Mouse (Mus musculus) hindbrain, postnatal 0 days (tissue): Measurements from ENCODE around the gene Ndufaf2. TPM values are rescaled to one million over a fixed set of nuclear protein-coding genes. Genes with fewer than 3 reads are reported as not detected.

Experiments
- ATAC-seq: fragments of 200-750 bp; cut with Nextera tagmentation; 2 replicates; pipeline ENCODE4 v1.8.0; 2017; ENCODE audit warnings: mild to moderate bottlenecking, moderate TSS enrichment, moderate library complexity
- DNase-seq: peaks from one replicate; pipeline ENCODE4 v3.0.0-alpha.2; 2015; ENCODE audit warnings: low spot score
- H3K27ac ChIP-seq: fragments of 300-500 bp; sonication (generic); 2 replicates; pipeline ENCODE4 v1.5.1; 2014; ENCODE audit warnings: mild to moderate bottlenecking
- H3K27me3 ChIP-seq: fragments of 300-500 bp; sonication (generic); 2 replicates; pipeline ENCODE4 v1.6.1; 2014; ENCODE audit warnings: low read length, mixed read lengths; ENCODE audit not compliant: insufficient read depth
- H3K36me3 ChIP-seq: fragments of 300-500 bp; sonication (generic); 2 replicates; pipeline ENCODE4 v1.6.1; 2014; ENCODE audit warnings: low read length, mixed read lengths; ENCODE audit not compliant: insufficient read depth
- H3K4me1 ChIP-seq: fragments of 300-500 bp; sonication (generic); 2 replicates; pipeline ENCODE4 v1.6.1; 2014; ENCODE audit warnings: antibody characterized with exemption, low read length, mixed read lengths; ENCODE audit not compliant: insufficient read depth
- H3K4me2 ChIP-seq: fragments of 300-500 bp; sonication (generic); 2 replicates; pipeline ENCODE4 v1.6.1; 2014; ENCODE audit warnings: low read depth, mild to moderate bottlenecking, low read length, moderate library complexity, mixed read lengths
- H3K4me3 ChIP-seq: fragments of 300-500 bp; sonication (generic); 2 replicates; pipeline ENCODE4 v1.5.1; 2014; ENCODE audit warnings: low read length
- H3K9ac ChIP-seq: fragments of 300-500 bp; sonication (generic); replicated peaks from 2 replicates; pipeline ENCODE4 v1.6.1; 2014; ENCODE audit warnings: mild to moderate bottlenecking, low read length, moderate library complexity, mixed read lengths
- H3K9me3 ChIP-seq: fragments of 300-500 bp; sonication (generic); 2 replicates; pipeline ENCODE4 v1.6.1; 2016; ENCODE audit warnings: low read length, mixed read lengths
- CTCF ChIP-seq: IDR thresholded peaks from 2 replicates; pipeline ENCODE4 v1.5.1; 2016; ENCODE audit warnings: antibody characterized with exemption, control low read depth, low read depth
- WGBS: fragments of 180-500 bp; shearing (Covaris S2); extraction: QIAGEN DNeasy Blood & Tissue Kit; methylation state at CpG from one replicate; pipeline ENCODE4 v1.1.7; 2014; 5-methylcytosine and 5-hydroxymethylcytosine counted together
- polyA plus RNA-seq: library from polyadenylated mRNA; unstranded; fragments of >200 nt; fragmentation: Nextera tagmentation; extraction: Ambion mirVana; gene quantifications from 2 replicates; pipeline ENCODE4 v1.2.1, GENCODE M21; 2015
- total RNA-seq: library from RNA; depleted of rRNA; stranded (reverse); fragments of >200 nt; gene quantifications from 2 replicates; pipeline ENCODE4 v1.2.3, GENCODE M21; 2014

Ndufaf2 gene
- total and polyA plus RNA-seq, 2 experiments from 2014 or later, result 8.2 to 74.9 TPM

DNA sequence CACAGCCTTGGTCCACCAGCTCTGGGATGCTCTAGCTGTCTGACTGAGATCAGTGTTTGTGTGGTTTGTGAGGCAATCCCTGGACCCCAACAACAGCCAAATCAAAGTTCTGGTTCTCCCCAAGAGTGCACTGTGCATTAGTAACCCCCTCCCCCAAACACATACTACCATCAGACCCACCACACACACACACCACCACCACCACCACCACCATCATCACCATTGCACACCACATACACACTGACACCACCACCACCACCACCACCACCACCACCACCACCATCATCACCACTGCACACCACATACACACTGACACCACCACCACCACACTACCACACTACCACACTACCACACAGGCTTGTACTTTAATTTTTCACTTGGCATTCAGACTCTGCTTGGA lies 40.8 kb downstream of the Ndufaf2 start:
- H3K9me3 ChIP-seq, result no peaks in the 10 kb centered on the region
- TF ChIP-seq CTCF, result no peak
- H3K27me3 ChIP-seq, result no peaks in the 10 kb centered on the region
- H3K27ac ChIP-seq, result no peak overlapping the region
- no peak overlapping the region for H3K4me3 ChIP-seq
- DNase-seq (no peak), ATAC-seq (no peak)
- H3K4me1 ChIP-seq, result no peaks in the 10 kb centered on the region
- H3K36me3 ChIP-seq, result no peaks in the 10 kb centered on the region
- no peak overlapping the region for H3K9ac ChIP-seq
- H3K4me2 ChIP-seq, result no peak overlapping the region

DNA sequence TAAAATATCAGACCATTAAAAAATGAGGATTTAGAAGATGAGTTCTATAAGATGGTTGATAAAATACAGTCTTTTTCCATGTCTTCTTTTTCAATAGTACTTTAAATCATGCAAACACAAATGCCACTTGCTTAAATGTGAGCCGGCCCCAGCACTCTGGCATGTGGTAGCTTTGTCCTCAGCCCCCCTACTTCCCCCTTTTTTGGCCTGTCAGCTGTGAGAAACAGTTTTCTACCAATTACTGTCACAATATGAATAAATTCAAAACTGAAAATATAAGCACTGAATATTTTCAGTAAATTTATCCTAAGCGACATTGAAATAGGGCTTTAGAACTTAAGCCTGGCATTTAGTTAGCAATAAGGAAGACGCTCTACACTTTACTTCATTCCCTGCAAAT lies 44.2 kb downstream of the Ndufaf2 start:
- Histone ChIP-seq H3K4me2 (no peak overlapping the region), H3K4me3 (no peak overlapping the region), H3K36me3 (no peaks in the 10 kb centered on the region), H3K4me1 (no peaks in the 10 kb centered on the region), H3K27me3 (no peaks in the 10 kb centered on the region), H3K9me3 (no peaks in the 10 kb centered on the region), H3K9ac (no peak overlapping the region), H3K27ac (no peak overlapping the region)
- ATAC-seq (no peak), DNase-seq (no peak)
- no peak for TF ChIP-seq CTCF
- WGBS, result 68% methylated on average over 3 of the region's 3 CpGs

- H3K27ac ChIP-seq, result no peak overlapping the region
- no peaks in the 10 kb centered on the region for H3K36me3 ChIP-seq
- no peak overlapping the region for H3K4me3 ChIP-seq
- H3K9ac ChIP-seq, result no peak overlapping the region
- no peaks in the 10 kb centered on the region for H3K9me3 ChIP-seq
- no peaks in the 10 kb centered on the region for H3K4me1 ChIP-seq
- WGBS, result 77% methylated on average over 5 of the region's 5 CpGs
- H3K27me3 ChIP-seq, result no peaks in the 10 kb centered on the region
- DNase-seq (no peak), ATAC-seq (no peak)
- no peak overlapping the region for H3K4me2 ChIP-seq
- TF ChIP-seq CTCF, result no peak
Measured at GRCm38 (mm10) chr13:108113536-108113935, 44.9 kb downstream of the Ndufaf2 start.

DNA sequence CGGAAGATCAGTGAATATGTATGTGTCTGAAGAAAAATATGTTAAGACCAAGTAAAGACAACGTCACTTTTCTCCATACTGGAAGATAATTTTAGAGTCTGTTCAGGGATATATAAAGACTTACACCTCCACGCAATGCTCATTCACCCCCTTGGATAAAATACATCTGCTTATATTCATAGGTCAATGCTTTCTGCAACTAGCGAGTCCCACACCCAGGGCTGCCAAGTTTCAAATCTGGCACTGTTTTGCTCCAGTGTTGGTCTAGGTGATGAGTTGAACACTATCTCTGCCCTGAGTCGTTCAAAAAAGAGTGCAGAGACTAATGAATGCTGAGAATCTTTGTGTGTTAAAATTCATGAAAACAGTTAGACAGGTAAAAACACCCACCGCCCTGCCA lies 47.5 kb downstream of the Ndufaf2 start:
- H3K36me3 ChIP-seq, result no peaks in the 10 kb centered on the region
- H3K9me3 ChIP-seq, result no peaks in the 10 kb centered on the region
- no peak for ATAC-seq

GRCm38 (mm10) chr13:108100700-108101099 lies 57.7 kb downstream of the Ndufaf2 start:
- H3K9ac ChIP-seq, result no peak overlapping the region
- no peak overlapping the region for H3K4me2 ChIP-seq
- 45% methylated on average over 2 of the region's 2 CpGs for whole genome bisulfite sequencing
- H3K27me3 ChIP-seq, result no peaks in the 10 kb centered on the region
- no peaks in the 10 kb centered on the region for H3K36me3 ChIP-seq
- no peaks in the 10 kb centered on the region for H3K9me3 ChIP-seq
- TF ChIP-seq CTCF, result no peak
- ATAC-seq (no peak), DNase-seq (no peak)
- H3K4me3 ChIP-seq, result no peak overlapping the region
- H3K27ac ChIP-seq, result no peak overlapping the region
- no peaks in the 10 kb centered on the region for H3K4me1 ChIP-seq

More for the DNA sequence above, 47.5 kb downstream of the Ndufaf2 start:
- H3K9ac ChIP-seq, result no peak overlapping the region
- WGBS, result 86% methylated on average over 6 of the region's 6 CpGs
- no peak for DNase-seq
- no peak overlapping the region for H3K4me2 ChIP-seq
- H3K27me3 ChIP-seq, result no peaks in the 10 kb centered on the region
- H3K4me1 ChIP-seq, result no peaks in the 10 kb centered on the region
- no peak overlapping the region for H3K27ac ChIP-seq
- no peak overlapping the region for H3K4me3 ChIP-seq
- TF ChIP-seq CTCF, result no peak

- Histone ChIP-seq H3K9me3 (no peaks in the 10 kb centered on the region), H3K27ac (no peak overlapping the region), H3K4me2 (no peak overlapping the region), H3K36me3 (no peaks in the 10 kb centered on the region), H3K4me3 (no peak overlapping the region), H3K9ac (no peak overlapping the region), H3K27me3 (no peaks in the 10 kb centered on the region), H3K4me1 (no peaks in the 10 kb centered on the region)
- 80% methylated on average over 7 of the region's 7 CpGs for WGBS
- ATAC-seq (no peak), DNase-seq (no peak)
- TF ChIP-seq CTCF, result no peak
Measured at GRCm38 (mm10) chr13:108096446-108096845, 62.0 kb downstream of the Ndufaf2 start.

- WGBS, result 49% methylated on average over 7 of the region's 7 CpGs
- Histone ChIP-seq H3K9me3 (no peaks in the 10 kb centered on the region), H3K27me3 (no peaks in the 10 kb centered on the region), H3K4me1 (no peaks in the 10 kb centered on the region), H3K4me3 (no peak overlapping the region), H3K9ac (no peak overlapping the region), H3K4me2 (no peak overlapping the region), H3K27ac (no peak overlapping the region), H3K36me3 (no peaks in the 10 kb centered on the region)
- no peak for TF ChIP-seq CTCF
- DNase-seq (peak; percentile 60), ATAC-seq (peak; percentile 82)
Measured at GRCm38 (mm10) chr13:108095617-108096016, 62.8 kb downstream of the Ndufaf2 start.
